Mouse (Mus musculus) MEL (cell line): ENCODE measurements around the gene Uqcr11. TPM values are rescaled to one million over a fixed set of nuclear protein-coding genes. Genes with fewer than 3 reads are reported as not detected.

Experiments used
- DNase-seq: peaks from one replicate; pipeline ENCODE4 v3.0.0; 2011; ENCODE audit warnings: low read depth, low spot score
- H3K27ac ChIP-seq: 2 replicates; pipeline ENCODE4 v1.5.1; 2012; ENCODE audit warnings: low read depth, mild to moderate bottlenecking, control low read depth, low read length, moderate library complexity; ENCODE audit not compliant: control insufficient read depth
- H3K27me3 ChIP-seq, 2 experiments: fragments of 150-350 bp in 1 of 2; sonication (generic) in 1 of 2; 2 replicates each; pipeline ENCODE4 v1.6.1; 2012; ENCODE audit warnings: low read length in 2 of 2, mild to moderate bottlenecking in 2 of 2, improper control_type of control experiment in 1 of 2, moderate library complexity in 1 of 2; ENCODE audit not compliant: insufficient read depth in 2 of 2, control insufficient read depth in 1 of 2
- H3K36me3 ChIP-seq, 2 experiments: 2 replicates each; pipeline ENCODE4 v1.6.1; 2012 to 2014; ENCODE audit warnings: low read length in 2 of 2, improper control_type of control experiment in 1 of 2, inconsistent platforms in 1 of 2, mild to moderate bottlenecking in 1 of 2; ENCODE audit not compliant: insufficient read depth in 2 of 2, control insufficient read depth in 1 of 2
- H3K4me1 ChIP-seq, 2 experiments: fragments of 150-350 bp in 1 of 2; sonication (generic) in 1 of 2; 2 replicates each; pipeline ENCODE4 v1.6.1; 2012; ENCODE audit warnings: low read length in 2 of 2, improper control_type of control experiment in 1 of 2, mild to moderate bottlenecking in 1 of 2; ENCODE audit not compliant: insufficient read depth in 2 of 2, control insufficient read depth in 1 of 2
- H3K4me3 ChIP-seq, 2 experiments: fragments of 150-350 bp in 1 of 2; sonication (generic) in 1 of 2; 2 replicates each; pipeline ENCODE4 v1.5.1; 2012; ENCODE audit warnings: low read depth in 2 of 2, low read length in 2 of 2, mild to moderate bottlenecking in 2 of 2, moderate library complexity in 2 of 2, control low read depth in 1 of 2, improper control_type of control experiment in 1 of 2; ENCODE audit not compliant: control insufficient read depth in 1 of 2, insufficient read depth in 1 of 2
- H3K79me2 ChIP-seq: 2 replicates; pipeline ENCODE4 v1.6.1; 2012; ENCODE audit warnings: mild to moderate bottlenecking, low read length, moderate library complexity; ENCODE audit not compliant: control insufficient read depth, poor library complexity, insufficient read depth
- H3K9ac ChIP-seq: 2 replicates; pipeline ENCODE4 v1.6.1; 2012; ENCODE audit warnings: low read depth, mild to moderate bottlenecking, control low read depth, low read length, moderate library complexity; ENCODE audit not compliant: control insufficient read depth, poor library complexity, severe bottlenecking
- H3K9me3 ChIP-seq: fragments of 150-350 bp; sonication (generic); replicated peaks from 2 replicates; pipeline ENCODE4 v1.6.1; 2012; ENCODE audit warnings: mild to moderate bottlenecking, low read length, improper control_type of control experiment, moderate library complexity; ENCODE audit not compliant: insufficient read depth
- ELF1 ChIP-seq: IDR thresholded peaks from 2 replicates; pipeline ENCODE4 v1.6.1; 2014; ENCODE audit warnings: low read depth, mild to moderate bottlenecking, inconsistent platforms, low read length, improper control_type of control experiment, moderate library complexity
- EP300 ChIP-seq, 2 experiments: IDR thresholded peaks; 2 replicates each; pipeline ENCODE4 v1.6.1; 2011; ENCODE audit warnings: improper control_type of control experiment in 2 of 2, low read length in 2 of 2, low read depth in 1 of 2, mild to moderate bottlenecking in 1 of 2
- GABPA ChIP-seq: IDR thresholded peaks from 2 replicates; pipeline ENCODE4 v1.6.1; 2012; ENCODE audit warnings: low read depth, mild to moderate bottlenecking, inconsistent platforms, low read length, improper control_type of control experiment, moderate library complexity
- HCFC1 ChIP-seq: IDR thresholded peaks from 2 replicates; pipeline ENCODE4 v1.6.1; 2012; ENCODE audit warnings: low read depth, mild to moderate bottlenecking, inconsistent platforms, low read length, improper control_type of control experiment, moderate library complexity
- MAFK ChIP-seq: IDR thresholded peaks from 2 replicates; pipeline ENCODE4 v1.6.1; 2011; ENCODE audit warnings: low read depth, mild to moderate bottlenecking, low read length, improper control_type of control experiment, borderline replicate concordance
- MAX ChIP-seq: IDR thresholded peaks from 2 replicates; pipeline ENCODE4 v1.6.1; 2011; ENCODE audit warnings: low read length, improper control_type of control experiment
- MAZ ChIP-seq: IDR thresholded peaks from 2 replicates; pipeline ENCODE4 v1.6.1; 2012; ENCODE audit warnings: low read depth, mild to moderate bottlenecking, inconsistent platforms, low read length, improper control_type of control experiment
- MXI1 ChIP-seq: IDR thresholded peaks from 2 replicates; pipeline ENCODE4 v1.6.1; 2011; ENCODE audit warnings: mild to moderate bottlenecking, low read depth, low read length, improper control_type of control experiment
- MYC ChIP-seq: IDR thresholded peaks from 2 replicates; pipeline ENCODE4 v1.6.1; 2011; ENCODE audit warnings: low read depth, mild to moderate bottlenecking, low read length, improper control_type of control experiment, moderate library complexity
- POLR2A ChIP-seq, 2 experiments: IDR thresholded peaks; 2 replicates each; pipeline ENCODE4 v1.6.1; 2011 to 2012; ENCODE audit warnings: low read length in 2 of 2, mild to moderate bottlenecking in 2 of 2, control low read depth in 1 of 2, improper control_type of control experiment in 1 of 2, low read depth in 1 of 2, moderate library complexity in 1 of 2; ENCODE audit not compliant: control insufficient read depth in 1 of 2, insufficient read depth in 1 of 2, poor library complexity in 1 of 2
- POLR2AphosphoS5 ChIP-seq: IDR thresholded peaks from 2 replicates; pipeline ENCODE4 v1.6.1; 2012; ENCODE audit warnings: low read depth, borderline replicate concordance, mild to moderate bottlenecking, inconsistent platforms, low read length, moderate library complexity, mixed read lengths
- RCOR1 ChIP-seq: IDR thresholded peaks from 2 replicates; pipeline ENCODE4 v1.6.1; 2012; ENCODE audit warnings: low read depth, mild to moderate bottlenecking, inconsistent platforms, low read length, improper control_type of control experiment
- SIN3A ChIP-seq: IDR thresholded peaks from 2 replicates; pipeline ENCODE4 v1.6.1; 2012; ENCODE audit warnings: low read length, improper control_type of control experiment, inconsistent platforms
- SMC3 ChIP-seq: IDR thresholded peaks from 2 replicates; pipeline ENCODE4 v1.6.1; 2011; ENCODE audit warnings: low read depth, low read length, improper control_type of control experiment
- TAL1 ChIP-seq: IDR thresholded peaks from 2 replicates; pipeline ENCODE4 v1.6.1; 2012; ENCODE audit warnings: mild to moderate bottlenecking, inconsistent platforms, low read length, moderate library complexity, mixed read lengths
- TCF12 ChIP-seq: IDR thresholded peaks from 2 replicates; pipeline ENCODE4 v1.6.1; 2014; ENCODE audit warnings: low read depth, mild to moderate bottlenecking, inconsistent platforms, low read length, improper control_type of control experiment, moderate library complexity
- USF1 ChIP-seq: IDR thresholded peaks from 2 replicates; pipeline ENCODE4 v1.6.1; 2014; ENCODE audit warnings: low read depth, mild to moderate bottlenecking, inconsistent platforms, low read length, improper control_type of control experiment, moderate library complexity
- ZMIZ1 ChIP-seq: IDR thresholded peaks from 2 replicates; pipeline ENCODE4 v1.6.1; 2012; ENCODE audit warnings: low read depth, mild to moderate bottlenecking, inconsistent platforms, low read length, improper control_type of control experiment, moderate library complexity
- ZNF384 ChIP-seq: IDR thresholded peaks from 2 replicates; pipeline ENCODE4 v1.6.1; 2012; ENCODE audit warnings: low read depth, mild to moderate bottlenecking, inconsistent platforms, low read length, improper control_type of control experiment
- polyA plus RNA-seq, 2 experiments: library from polyadenylated mRNA; stranded (reverse) in 1 of 2; unstranded in 1 of 2; fragments of >175 nt in 1 of 2; fragments of >200 nt in 1 of 2; gene quantifications; 2 replicates each; pipeline versions ENCODE4 v1.2.1 to v1.2.4; 2012; ENCODE audit warnings: low replicate concordance in 2 of 2, low read depth in 1 of 2; ENCODE audit not compliant: insufficient read length in 2 of 2, insufficient read depth in 1 of 2, missing spikeins in 1 of 2
- total RNA-seq: library from RNA; depleted of rRNA; stranded (reverse); fragments of 300-350 nt; gene quantifications from 2 replicates; pipeline ENCODE4 v1.2.3, GENCODE M21; 2012

Uqcr11 gene
- total and polyA plus RNA-seq, 3 experiments: 481 to 935 TPM; not detected in 1

- Histone ChIP-seq H3K79me2 (no peaks in the 10 kb centered on the region), H3K9ac (no peak overlapping the region), H3K27me3 (no peaks in the 10 kb centered on the region), H3K27ac (no peak overlapping the region), H3K4me3 (no peak overlapping the region), H3K9me3 (no peaks in the 10 kb centered on the region), H3K36me3 (peaks cover 2 to 5% of the 10 kb centered on the region in 2 experiments; a peak in 3 of 4 replicates), H3K4me1 (peaks cover 2 to 8% of the 10 kb centered on the region in 2 experiments; a peak in 3 of 4 replicates)
- DNase-seq: no peak
- TF ChIP-seq ZMIZ1: no peak
- TF ChIP-seq POLR2A (IDR thresholded peaks at IDR 0.05; ENCODE audit: control insufficient read depth in 1 of 2, insufficient read depth in 1 of 2, low read depth in 1 of 2, low read length in 2 of 2, poor library complexity in 1 of 2): no peak
- TF ChIP-seq POLR2AphosphoS5: no peak
- no peak for TF ChIP-seq MAZ
- TF ChIP-seq GABPA: no peak
- TF ChIP-seq SMC3: no peak
- TF ChIP-seq ZNF384: no peak
- no peak for TF ChIP-seq TCF12
- no peak for TF ChIP-seq TAL1
- no peak for TF ChIP-seq RCOR1
- no peak for TF ChIP-seq MAFK
- TF ChIP-seq HCFC1: no peak
- TF ChIP-seq MAX: no peak
- TF ChIP-seq MYC: no peak
- no peak for TF ChIP-seq USF1
- no peak for TF ChIP-seq EP300 (IDR thresholded peaks at IDR 0.05; ENCODE audit: low read depth in 1 of 2, low read length in 2 of 2)
Observed at GRCm38 (mm10) chr10:80412656-80413541, 6.3 kb upstream of the Uqcr11 start.

- no peaks in the 10 kb centered on the region for H3K27me3 ChIP-seq
- peaks cover 30% of the 10 kb centered on the region for H3K79me2 ChIP-seq
- peak overlapping the region in 1 of 2 experiments; percentile 72; a peak in 3 of 4 replicates for H3K4me3 ChIP-seq
- H3K27ac ChIP-seq: peak overlapping the region; percentile 95
- H3K9me3 ChIP-seq: no peaks in the 10 kb centered on the region
- DNase-seq: no peak
- TF ChIP-seq MYC (peak; percentile 42; the same call in 1 of the 2 replicates), MAX (peak; percentile 74), SIN3A (peak; percentile 52; the same call in 1 of the 2 replicates), ELF1 (no peak), MXI1 (peak; percentile 88), POLR2A (IDR thresholded peaks at IDR 0.05; ENCODE audit: control insufficient read depth in 1 of 2, insufficient read depth in 1 of 2, low read depth in 1 of 2, low read length in 2 of 2, poor library complexity in 1 of 2) (no peak), USF1 (peak; percentile 58; the same call in 1 of the 2 replicates)
- H3K4me1 ChIP-seq: peaks cover 2 to 24% of the 10 kb centered on the region in 2 experiments; a peak in 3 of 4 replicates
- peaks cover under 1 to 7% of the 10 kb centered on the region in 2 experiments; a peak in 3 of 4 replicates for H3K36me3 ChIP-seq
- H3K9ac ChIP-seq: peak overlapping the region; percentile 85
Observed at GRCm38 (mm10) chr10:80407924-80408323, 1.3 kb upstream of the Uqcr11 start.
